Comparison of ENCODE assay signal across 12 mouse cellular contexts in genomic region chr17:31893371-31894060, GRCm38 (mm10). TPM values are rescaled to one million over a fixed set of nuclear protein-coding genes. Genes with fewer than 3 reads are reported as not detected.
DNase-seq lines count a peak whose midpoint lies in the region; ATAC-seq lines count a peak whose summit lies in the region.
"Had no signal": no experiment of that assay in that cellular context is flagged by ENCODE, and none has a peak within 500 bp of the region (broad histone marks: within the 10 kb centered on the region; RNA-seq: fewer than 3 reads in every experiment).

No protein-coding gene starts in this region.

- no peak overlapping the region for H3K4me3 ChIP-seq in heart, embryonic 12.5 days
- H3K4me3 ChIP-seq in lung, embryonic 16.5 days (ENCODE audit: low read length): no peak overlapping the region
- H3K4me3 ChIP-seq in embryonic facial prominence, embryonic 10.5 days: no peak overlapping the region
- no peak overlapping the region for H3K4me3 ChIP-seq in embryonic facial prominence, embryonic 13.5 days
- H3K4me3 ChIP-seq: forebrain, embryonic 12.5 days; neural tube, embryonic 12.5 days had no signal

- intact Hi-C loops in left cerebral cortex, postnatal 25 days (cut with DNase I): no loop called here

- H3K4me1 ChIP-seq in heart, embryonic 12.5 days (replicated peaks): peaks cover 69% of the 10 kb centered on the region
- peaks cover 74% of the 10 kb centered on the region for H3K4me1 ChIP-seq in lung, embryonic 16.5 days (replicated peaks; ENCODE audit: control insufficient read depth, insufficient read depth, low read length)
- H3K4me1 ChIP-seq in embryonic facial prominence, embryonic 10.5 days: peaks cover 56% of the 10 kb centered on the region
- peaks cover 47% of the 10 kb centered on the region for H3K4me1 ChIP-seq in embryonic facial prominence, embryonic 13.5 days

- H3K36me3 ChIP-seq in heart, embryonic 12.5 days: no peaks in the 10 kb centered on the region
- H3K36me3 ChIP-seq in lung, embryonic 16.5 days (ENCODE audit: control insufficient read depth, insufficient read depth, low read length): no peaks in the 10 kb centered on the region
- H3K36me3 ChIP-seq in embryonic facial prominence, embryonic 10.5 days (replicated peaks): no peaks in the 10 kb centered on the region
- no peaks in the 10 kb centered on the region for H3K36me3 ChIP-seq in embryonic facial prominence, embryonic 13.5 days
- H3K36me3 ChIP-seq: forebrain, embryonic 12.5 days; neural tube, embryonic 12.5 days had no signal

- peak overlapping the region; percentile 83; the same call in 1 of the 2 replicates for H3K27ac ChIP-seq in heart, embryonic 12.5 days (ENCODE audit: poor library complexity, severe bottlenecking)
- H3K27ac ChIP-seq in lung, embryonic 16.5 days (ENCODE audit: low read length): peak overlapping the region; percentile 98
- 0 out of 2 replicates have a peak overlapping the region, but pooled peaks have one; percentile 65 for H3K27ac ChIP-seq in embryonic facial prominence, embryonic 10.5 days (replicated peaks)
- H3K27ac ChIP-seq in embryonic facial prominence, embryonic 13.5 days: peak overlapping the region; percentile 74; the same call in 1 of the 2 replicates
- H3K27ac ChIP-seq: forebrain, embryonic 12.5 days; neural tube, embryonic 12.5 days had no signal

- no peaks in the 10 kb centered on the region for H3K27me3 ChIP-seq in heart, embryonic 12.5 days (replicated peaks)
- H3K27me3 ChIP-seq in lung, embryonic 16.5 days (ENCODE audit: control insufficient read depth, insufficient read depth, low read depth, low read length): no peaks in the 10 kb centered on the region
- H3K27me3 ChIP-seq in embryonic facial prominence, embryonic 10.5 days (replicated peaks; ENCODE audit: low read depth, poor library complexity, severe bottlenecking): no peaks in the 10 kb centered on the region
- no peaks in the 10 kb centered on the region for H3K27me3 ChIP-seq in embryonic facial prominence, embryonic 13.5 days
- H3K27me3 ChIP-seq: CH12.LX; forebrain, embryonic 12.5 days; neural tube, embryonic 12.5 days had no signal

- no peak overlapping the region for H3K4me2 ChIP-seq in heart, embryonic 12.5 days
- no peak overlapping the region for H3K4me2 ChIP-seq in lung, embryonic 16.5 days (ENCODE audit: low read depth, low read length)
- no peak overlapping the region for H3K4me2 ChIP-seq in embryonic facial prominence, embryonic 13.5 days
- H3K4me2 ChIP-seq: forebrain, embryonic 12.5 days had no signal

- no peaks in the 10 kb centered on the region for H3K9me3 ChIP-seq in heart, embryonic 12.5 days (replicated peaks)
- no peaks in the 10 kb centered on the region for H3K9me3 ChIP-seq in lung, embryonic 16.5 days (ENCODE audit: control insufficient read depth, low read length)
- no peaks in the 10 kb centered on the region for H3K9me3 ChIP-seq in embryonic facial prominence, embryonic 10.5 days
- H3K9me3 ChIP-seq in embryonic facial prominence, embryonic 13.5 days: no peaks in the 10 kb centered on the region
- H3K9me3 ChIP-seq: forebrain, embryonic 12.5 days; neural tube, embryonic 12.5 days had no signal

- H3K9ac ChIP-seq in heart, embryonic 12.5 days: no peak overlapping the region
- no peak overlapping the region for H3K9ac ChIP-seq in lung, embryonic 16.5 days (ENCODE audit: low read length)
- no peak overlapping the region for H3K9ac ChIP-seq in embryonic facial prominence, embryonic 13.5 days
- H3K9ac ChIP-seq: forebrain, embryonic 12.5 days; neural tube, embryonic 12.5 days had no signal

- DNase-seq in heart, postnatal 4 days: no peak
- DNase-seq in lung, postnatal 36 days: no peak
- DNase-seq in embryonic facial prominence, embryonic 10.5 days (ENCODE audit: low spot score): no peak
- DNase-seq in thymus, postnatal 0 days (ENCODE audit: low spot score): no peak
- DNase-seq in left cerebral cortex, postnatal 25 days (ENCODE audit: low spot score in 2 of 2): no peak
- DNase-seq: cerebellum, adult 9-11 months had no signal

- WGBS in heart, embryonic 12.5 days: 71% methylated on average over 5 of the region's 5 CpGs
- WGBS in lung, embryonic 16.5 days: 59% methylated on average over 5 of the region's 5 CpGs
- WGBS in embryonic facial prominence, embryonic 10.5 days: 68% methylated on average over 5 of the region's 5 CpGs
- 58% methylated on average over 5 of the region's 5 CpGs for WGBS in embryonic facial prominence, embryonic 13.5 days

- no peak for ATAC-seq in heart, embryonic 12.5 days (ENCODE audit: insufficient number of reproducible peaks, low FRiP score)
- ATAC-seq in lung, embryonic 16.5 days (ENCODE audit: low read depth): no peak
- no peak for ATAC-seq in embryonic facial prominence, embryonic 13.5 days (ENCODE audit: insufficient number of reproducible peaks, insufficient read depth, low FRiP score, low TSS enrichment, low read depth)

RNA-seq across cellular contexts. Expression of gene Sik1, which starts 37.9 kb away (rescaled TPM):
- 23.3 and 24.3 TPM in 2 replicates for polyA plus RNA-seq in heart, embryonic 12.5 days (2016; fragmentation: Nextera tagmentation; extraction: Ambion mirVana)
- total RNA-seq in heart, postnatal 4 days (2021): 10 to 100 TPM; 74.3 to 79.7 TPM
- polyA plus RNA-seq in lung, embryonic 16.5 days (2015; fragmentation: Nextera tagmentation; extraction: Ambion mirVana): 32.7 and 33.0 TPM in 2 replicates
- polyA plus RNA-seq in embryonic facial prominence, embryonic 10.5 days (2016; fragmentation: Nextera tagmentation; extraction: Ambion mirVana): 12.7 and 15.5 TPM in 2 replicates
- 15.6 and 17.1 TPM in 2 replicates for polyA plus RNA-seq in embryonic facial prominence, embryonic 13.5 days (2015; fragmentation: Nextera tagmentation; extraction: Ambion mirVana)
- 12.4 and 14.2 TPM in 2 replicates for polyA plus RNA-seq in thymus, postnatal 0 days (2015; fragmentation: Nextera tagmentation; extraction: Ambion mirVana)
- 10 to 100 TPM; 20.2 to 20.9 TPM for total RNA-seq in left cerebral cortex, postnatal 25 days (2021)
